Mouse (Mus musculus) forebrain, embryonic 10.5 days (tissue): ENCODE measurements around the gene Raver2. TPM values are rescaled to one million over a fixed set of nuclear protein-coding genes. Genes with fewer than 3 reads are reported as not detected.

Experiments used
- DNase-seq: peaks from one replicate; pipeline ENCODE4 v3.0.0-alpha.2; 2017; ENCODE audit warnings: low spot score; ENCODE audit errors: extremely low spot score
- H3K27ac ChIP-seq: fragments of 300-500 bp; sonication (generic); 2 replicates; pipeline ENCODE4 v1.5.1; 2016; ENCODE audit warnings: mild to moderate bottlenecking
- H3K27me3 ChIP-seq: fragments of 300-500 bp; sonication (generic); 2 replicates; pipeline ENCODE4 v1.6.1; 2016; ENCODE audit warnings: mild to moderate bottlenecking; ENCODE audit not compliant: poor library complexity, severe bottlenecking
- H3K36me3 ChIP-seq: fragments of 300-500 bp; sonication (generic); replicated peaks from 2 replicates; pipeline ENCODE4 v1.6.1; 2016; ENCODE audit warnings: mild to moderate bottlenecking, moderate library complexity
- H3K4me1 ChIP-seq: fragments of 300-500 bp; sonication (generic); 2 replicates; pipeline ENCODE4 v1.6.1; 2016
- H3K4me3 ChIP-seq: fragments of 300-500 bp; sonication (generic); 2 replicates; pipeline ENCODE4 v1.5.1; 2016; ENCODE audit warnings: mild to moderate bottlenecking, moderate library complexity
- H3K9me3 ChIP-seq: fragments of 300-500 bp; sonication (generic); 2 replicates; pipeline ENCODE4 v1.6.1; 2016; ENCODE audit warnings: mild to moderate bottlenecking, moderate library complexity
- WGBS: fragments of 180-500 bp; shearing (Covaris S2); methylation state at CpG from one replicate; pipeline ENCODE4 v1.1.7; 2016; 5-methylcytosine and 5-hydroxymethylcytosine counted together
- polyA plus RNA-seq: library from polyadenylated mRNA; unstranded; fragments of >200 nt; fragmentation: Nextera tagmentation; extraction: Ambion mirVana; gene quantifications from 2 replicates; pipeline ENCODE4 v1.2.1, GENCODE M21; 2016

Gene Raver2
- 12.0 and 12.3 TPM in 2 replicates for polyA plus RNA-seq

GRCm38 (mm10) chr4:101068786-101069153 lies at the start of gene Raver2:
Gene Raver2, plus strand, starts transcription at chr4:101068983.
- Histone ChIP-seq H3K27me3 (peaks cover 23% of the 10 kb centered on the region), H3K27ac (peak within 1 kb of the TSS; percentile 92)
- WGBS = under 1% methylated on average over 53 of the region's 54 CpGs

GRCm38 (mm10) chr4:101020596-101020995 lies 48.2 kb upstream of the Raver2 start, which contains the start of gene Gm10577:
Gene Gm10577, minus strand, starts transcription at chr4:101020696.
- Histone ChIP-seq H3K36me3 (0 out of 2 replicates have a peak, but pooled peaks cover 2% of the 10 kb centered on the region), H3K27me3 (no peaks in the 10 kb centered on the region), H3K4me3 (no peak within 1 kb of the TSS), H3K4me1 (no peaks in the 10 kb centered on the region), H3K9me3 (peaks cover 17% of the 10 kb centered on the region), H3K27ac (no peak within 1 kb of the TSS)
- DNase-seq = no peak
- WGBS = 87% methylated on average over 4 of the region's 4 CpGs

More at GRCm38 (mm10) chr4:101068786-101069153, at the start of gene Raver2:
- DNase-seq = peak; percentile 60
- Histone ChIP-seq H3K36me3 (no peaks in the 10 kb centered on the region), H3K9me3 (no peaks in the 10 kb centered on the region), H3K4me1 (peaks cover 20% of the 10 kb centered on the region), H3K4me3 (peak within 1 kb of the TSS; percentile 87)

DNA sequence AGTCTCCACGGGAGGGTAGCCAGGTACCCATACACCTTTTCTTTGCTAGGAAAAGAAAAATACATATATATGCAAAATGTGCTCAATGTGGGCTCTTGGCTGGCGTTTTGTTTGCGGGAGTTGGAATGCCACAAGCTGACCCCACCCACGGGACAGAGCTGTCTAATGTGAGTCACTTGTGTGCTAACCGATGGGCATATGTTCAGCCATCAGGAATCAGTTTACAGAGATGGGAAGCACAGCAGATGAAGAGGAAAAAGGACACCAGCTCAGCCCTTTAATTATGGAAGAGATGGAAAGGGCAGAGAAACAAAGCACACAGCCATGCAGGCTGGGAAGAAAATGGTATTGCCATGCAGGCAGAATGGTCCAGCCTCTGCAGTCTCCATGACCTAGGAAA lies 42.2 kb upstream of the Raver2 start:
- Histone ChIP-seq H3K4me1 (0 out of 2 replicates have a peak, but pooled peaks cover 5% of the 10 kb centered on the region), H3K27ac (no peak overlapping the region), H3K9me3 (peaks cover 14% of the 10 kb centered on the region), H3K36me3 (0 out of 2 replicates have a peak, but pooled peaks cover 2% of the 10 kb centered on the region), H3K4me3 (no peak overlapping the region), H3K27me3 (no peaks in the 10 kb centered on the region)
- 78% methylated on average over 5 of the region's 5 CpGs for WGBS
- DNase-seq = no peak

- Histone ChIP-seq H3K4me3 (no peak overlapping the region), H3K9me3 (peaks cover 14% of the 10 kb centered on the region), H3K27ac (no peak overlapping the region), H3K36me3 (0 out of 2 replicates have a peak, but pooled peaks cover 2% of the 10 kb centered on the region), H3K27me3 (no peaks in the 10 kb centered on the region), H3K4me1 (0 out of 2 replicates have a peak, but pooled peaks cover 5% of the 10 kb centered on the region)
- DNase-seq = no peak
- 86% methylated on average over 2 of the region's 2 CpGs for WGBS
Observed at GRCm38 (mm10) chr4:101026995-101027394, 41.8 kb upstream of the Raver2 start.

DNA sequence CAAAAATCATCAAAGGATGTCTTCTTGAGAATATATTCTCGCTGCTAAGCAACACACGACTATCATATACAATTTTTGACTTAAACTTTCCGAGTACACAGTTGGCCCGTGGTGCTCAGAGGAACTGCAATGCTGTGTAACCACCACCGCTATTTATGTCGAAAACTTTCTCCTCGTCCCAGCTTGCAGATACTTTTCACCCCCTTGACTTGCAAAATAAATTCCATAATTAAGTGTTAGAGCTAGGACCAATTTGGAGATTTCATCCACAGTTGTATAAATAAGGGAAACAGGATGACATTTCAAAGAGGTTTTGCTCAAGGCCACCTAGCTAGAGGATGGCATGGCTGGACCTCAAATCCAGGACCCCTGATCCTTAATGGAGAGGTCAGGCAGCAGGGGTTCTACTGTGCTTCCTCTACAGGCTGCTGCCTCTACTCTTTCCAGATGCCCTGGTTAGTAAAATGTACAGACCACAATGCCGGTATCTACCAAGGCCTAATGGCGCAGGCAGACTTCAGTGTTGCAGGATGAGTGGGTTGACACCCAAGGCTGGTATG lies 40.9 kb upstream of the Raver2 start:
- peaks cover 7% of the 10 kb centered on the region for H3K9me3 ChIP-seq
- no peaks in the 10 kb centered on the region for H3K27me3 ChIP-seq
- no peak for DNase-seq
- WGBS = 93% methylated on average over 9 of the region's 9 CpGs
- H3K27ac ChIP-seq = no peak overlapping the region
- 0 out of 2 replicates have a peak, but pooled peaks cover under 1% of the 10 kb centered on the region for H3K36me3 ChIP-seq
- H3K4me3 ChIP-seq = no peak overlapping the region
- H3K4me1 ChIP-seq = 0 out of 2 replicates have a peak, but pooled peaks cover 5% of the 10 kb centered on the region

DNA sequence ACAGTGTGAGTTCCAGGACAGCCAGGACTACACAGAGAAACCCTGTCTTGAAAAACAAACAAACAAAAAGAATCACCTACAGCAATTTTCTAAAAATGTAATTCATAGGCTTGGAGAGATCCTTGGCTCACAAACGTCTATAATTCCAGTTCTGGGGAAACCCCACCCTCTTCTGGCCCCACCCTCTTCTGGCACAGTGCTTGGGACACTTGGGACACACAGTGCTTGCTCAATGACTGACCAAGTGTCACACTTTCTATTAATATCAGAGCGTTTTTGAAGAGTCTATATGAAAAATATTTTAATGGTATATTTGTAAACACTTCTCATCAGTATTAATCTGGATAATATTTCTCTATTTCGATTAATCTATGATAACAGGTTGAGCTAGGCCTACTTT lies 35.7 kb upstream of the Raver2 start:
- DNase-seq = no peak
- no peaks in the 10 kb centered on the region for H3K4me1 ChIP-seq
- WGBS = 76% methylated on average over 3 of the region's 3 CpGs
- H3K36me3 ChIP-seq = no peaks in the 10 kb centered on the region
- H3K4me3 ChIP-seq = no peak overlapping the region
- H3K27ac ChIP-seq = no peak overlapping the region
- H3K27me3 ChIP-seq = no peaks in the 10 kb centered on the region
- H3K9me3 ChIP-seq = no peaks in the 10 kb centered on the region

- H3K9me3 ChIP-seq = no peaks in the 10 kb centered on the region
- H3K4me3 ChIP-seq = no peak overlapping the region
- H3K36me3 ChIP-seq = no peaks in the 10 kb centered on the region
- no peak overlapping the region for H3K27ac ChIP-seq
- no peaks in the 10 kb centered on the region for H3K27me3 ChIP-seq
- DNase-seq = no peak
- no peaks in the 10 kb centered on the region for H3K4me1 ChIP-seq
- 92% methylated on average over 5 of the region's 5 CpGs for WGBS
Observed at GRCm38 (mm10) chr4:101035131-101035530, 33.7 kb upstream of the Raver2 start.

- Histone ChIP-seq H3K9me3 (no peaks in the 10 kb centered on the region), H3K36me3 (no peaks in the 10 kb centered on the region), H3K27me3 (no peaks in the 10 kb centered on the region), H3K27ac (no peak overlapping the region), H3K4me1 (no peaks in the 10 kb centered on the region), H3K4me3 (no peak overlapping the region)
- no peak for DNase-seq
- 79% methylated on average over 7 of the region's 7 CpGs for WGBS
Observed at GRCm38 (mm10) chr4:101037156-101037555, 31.6 kb upstream of the Raver2 start.

DNA sequence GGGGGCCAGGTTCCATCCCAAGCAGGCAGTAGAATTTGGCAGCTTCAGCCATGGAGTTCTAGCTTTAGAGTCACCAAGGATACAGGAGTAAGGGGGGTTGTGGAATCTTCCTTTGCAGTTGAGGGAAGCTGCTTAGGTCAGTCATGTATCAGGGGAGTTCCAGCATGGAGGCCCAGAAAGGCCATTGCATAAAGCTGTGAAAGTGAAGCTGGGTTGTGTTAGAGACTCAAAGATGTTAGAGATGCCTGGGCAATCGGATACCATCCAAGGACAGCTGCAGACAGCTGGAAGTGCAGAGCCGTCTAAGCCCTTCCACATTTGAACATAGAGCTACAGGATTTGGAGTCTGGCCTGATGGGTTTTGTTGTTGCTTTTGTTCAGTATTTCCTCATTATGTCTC lies 25.1 kb upstream of the Raver2 start:
- Histone ChIP-seq H3K4me3 (no peak overlapping the region), H3K4me1 (no peaks in the 10 kb centered on the region), H3K36me3 (no peaks in the 10 kb centered on the region), H3K9me3 (no peaks in the 10 kb centered on the region), H3K27ac (no peak overlapping the region), H3K27me3 (no peaks in the 10 kb centered on the region)
- 81% methylated on average over 2 of the region's 2 CpGs for WGBS
- no peak for DNase-seq

- Histone ChIP-seq H3K36me3 (no peaks in the 10 kb centered on the region), H3K9me3 (no peaks in the 10 kb centered on the region), H3K4me3 (no peak overlapping the region), H3K27ac (no peak overlapping the region), H3K4me1 (no peaks in the 10 kb centered on the region), H3K27me3 (no peaks in the 10 kb centered on the region)
- DNase-seq = no peak
Observed at GRCm38 (mm10) chr4:101044149-101044548, 24.6 kb upstream of the Raver2 start.

DNA sequence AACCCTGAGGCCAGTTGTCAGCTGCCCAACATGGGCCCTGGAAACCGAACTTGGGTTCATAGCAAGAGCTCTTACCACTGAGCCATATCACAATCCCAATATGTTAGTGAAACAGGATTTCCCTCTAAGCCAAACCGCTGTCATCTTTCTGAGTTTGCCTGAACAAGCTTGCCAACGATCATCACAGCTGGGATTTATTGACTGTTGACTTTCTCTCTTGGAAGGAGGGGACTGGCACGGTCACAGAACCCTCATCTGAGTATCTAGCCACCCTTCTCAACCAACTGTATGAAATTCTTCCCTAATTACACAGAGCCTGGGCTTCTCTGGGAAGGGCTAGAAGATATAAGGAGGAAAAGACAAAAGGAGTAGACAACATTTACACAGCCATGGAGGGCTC lies 22.2 kb upstream of the Raver2 start:
- Histone ChIP-seq H3K27me3 (no peaks in the 10 kb centered on the region), H3K36me3 (no peaks in the 10 kb centered on the region), H3K4me3 (no peak overlapping the region), H3K9me3 (no peaks in the 10 kb centered on the region), H3K4me1 (no peaks in the 10 kb centered on the region), H3K27ac (no peak overlapping the region)
- DNase-seq = no peak
- 86% methylated on average over 4 of the region's 4 CpGs for WGBS

- Histone ChIP-seq H3K4me3 (no peak overlapping the region), H3K4me1 (peaks cover 7% of the 10 kb centered on the region; the same call in 1 of the 2 replicates), H3K27me3 (peaks cover 2% of the 10 kb centered on the region), H3K36me3 (no peaks in the 10 kb centered on the region), H3K27ac (no peak overlapping the region), H3K9me3 (0 out of 2 replicates have a peak, but pooled peaks cover 5% of the 10 kb centered on the region)
- no peak for DNase-seq
- 82% methylated on average over 2 of the region's 2 CpGs for WGBS
Observed at GRCm38 (mm10) chr4:101062146-101062545, 6.6 kb upstream of the Raver2 start.

GRCm38 (mm10) chr4:101066401-101066800 lies 2.4 kb upstream of the Raver2 start:
- Histone ChIP-seq H3K9me3 (0 out of 2 replicates have a peak, but pooled peaks cover 1% of the 10 kb centered on the region), H3K27ac (no peak overlapping the region), H3K27me3 (peaks cover 23% of the 10 kb centered on the region), H3K36me3 (no peaks in the 10 kb centered on the region), H3K4me1 (peaks cover 17% of the 10 kb centered on the region), H3K4me3 (no peak overlapping the region)
- WGBS = 68% methylated on average over 5 of the region's 5 CpGs
- no peak for DNase-seq
